Mouse (Mus musculus): ENCODE results near the gene 4930469K13Rik. TPM values are rescaled to one million over a fixed set of nuclear protein-coding genes. Genes with fewer than 3 reads are reported as not detected.
A peak's percentile ranks its signal among the peaks of the same experiment; 100 is the strongest.

4930469K13Rik gene
- total and polyA plus RNA-seq, 3 experiments, result 0.23 to 0.29 TPM; not detected in 1

GRCm38 (mm10) chr11:33928658-33929057 lies 169.7 kb downstream of the 4930469K13Rik start (continued):
- TF ChIP-seq MYC (IDR thresholded peaks at IDR 0.05; ENCODE audit: low read depth, low read length), result no peak
- no peak for TF ChIP-seq ZNF384 (IDR thresholded peaks at IDR 0.05; ENCODE audit: low read depth, low read length)
- no peak for TF ChIP-seq EP300 (IDR thresholded peaks at IDR 0.05; ENCODE audit: low read depth in 1 of 2, low read length in 2 of 2)
- no peak for TF ChIP-seq CHD1 (IDR thresholded peaks at IDR 0.05; ENCODE audit: low read depth, low read length)
- TF ChIP-seq ZKSCAN1 (IDR thresholded peaks at IDR 0.05; ENCODE audit: low read depth, low read length), result no peak
- no peak for TF ChIP-seq NELFE (IDR thresholded peaks at IDR 0.05; ENCODE audit: low read depth, low read length)
- peak; percentile 78 for TF ChIP-seq ZC3H11A (IDR thresholded peaks at IDR 0.05; ENCODE audit: low read depth, low read length)
- TF ChIP-seq MAFK (IDR thresholded peaks at IDR 0.05; ENCODE audit: borderline replicate concordance, low read depth, low read length), result no peak
- TF ChIP-seq ELF1 (IDR thresholded peaks at IDR 0.05; ENCODE audit: low read depth, low read length), result no peak
- TF ChIP-seq SMC3 (IDR thresholded peaks at IDR 0.05; ENCODE audit: low read depth, low read length), result peak; percentile 96
- TF ChIP-seq USF2 (IDR thresholded peaks at IDR 0.05; ENCODE audit: borderline replicate concordance in 1 of 2, insufficient read depth in 1 of 2, low read depth in 1 of 2, low read length in 2 of 2), result no peak
- TF ChIP-seq UBTF (IDR thresholded peaks at IDR 0.05; ENCODE audit: borderline replicate concordance, insufficient read depth, low read depth, low read length), result no peak
- TF ChIP-seq ETS1 (IDR thresholded peaks at IDR 0.05; ENCODE audit: low read depth, low read length), result peak; percentile 46; the same call in 1 of the 2 replicates

GRCm38 (mm10) chr11:33927836-33928235 lies 170.5 kb downstream of the 4930469K13Rik start:
- H3K79me2 ChIP-seq (ENCODE audit: control insufficient read depth, insufficient read depth, low read length, poor library complexity), result no peaks in the 10 kb centered on the region
- H3K27me3 ChIP-seq (ENCODE audit: control insufficient read depth in 1 of 2, insufficient read depth in 2 of 2, low read length in 2 of 2), result no peaks in the 10 kb centered on the region
- H3K4me3 ChIP-seq (ENCODE audit: control insufficient read depth in 1 of 2, insufficient read depth in 1 of 2, low read depth in 2 of 2, low read length in 2 of 2), result no peak overlapping the region
- no peak for TF ChIP-seq CHD1 (IDR thresholded peaks at IDR 0.05; ENCODE audit: low read depth, low read length)
- no peak for TF ChIP-seq BHLHE40 (IDR thresholded peaks at IDR 0.05; ENCODE audit: borderline replicate concordance, low read depth, low read length)
- TF ChIP-seq ZKSCAN1 (IDR thresholded peaks at IDR 0.05; ENCODE audit: low read depth, low read length), result no peak
- no peak for TF ChIP-seq ETS1 (IDR thresholded peaks at IDR 0.05; ENCODE audit: low read depth, low read length)
- no peak for TF ChIP-seq POLR2A (IDR thresholded peaks at IDR 0.05; ENCODE audit: control insufficient read depth in 1 of 2, insufficient read depth in 1 of 2, low read depth in 1 of 2, low read length in 2 of 2, poor library complexity in 1 of 2)
- TF ChIP-seq MYC (IDR thresholded peaks at IDR 0.05; ENCODE audit: low read depth, low read length), result no peak
- TF ChIP-seq E2F4 (IDR thresholded peaks at IDR 0.05; ENCODE audit: borderline replicate concordance, low read depth, low read length), result no peak
- peaks cover 0 to 34% of the 10 kb centered on the region in 2 experiments; a peak in 2 of 4 replicates for H3K36me3 ChIP-seq (ENCODE audit: control insufficient read depth in 1 of 2, insufficient read depth in 2 of 2, low read length in 2 of 2)
- no peak overlapping the region for H3K9ac ChIP-seq (ENCODE audit: control insufficient read depth, low read depth, low read length, poor library complexity, severe bottlenecking)
- no peaks in the 10 kb centered on the region for H3K9me3 ChIP-seq (replicated peaks; ENCODE audit: insufficient read depth, low read length)
- no peak overlapping the region for H3K27ac ChIP-seq (ENCODE audit: control insufficient read depth, low read depth, low read length)
- DNase-seq (ENCODE audit: low read depth, low spot score), result no peak
- peaks cover 31 to 41% of the 10 kb centered on the region in 2 experiments for H3K4me1 ChIP-seq (ENCODE audit: control insufficient read depth in 1 of 2, insufficient read depth in 2 of 2, low read length in 2 of 2)

- Histone ChIP-seq H3K36me3 (ENCODE audit: control insufficient read depth in 1 of 2, insufficient read depth in 2 of 2, low read length in 2 of 2) (peaks cover 0 to 31% of the 10 kb centered on the region in 2 experiments; a peak in 2 of 4 replicates), H3K79me2 (ENCODE audit: control insufficient read depth, insufficient read depth, low read length, poor library complexity) (no peaks in the 10 kb centered on the region), H3K4me3 (ENCODE audit: control insufficient read depth in 1 of 2, insufficient read depth in 1 of 2, low read depth in 2 of 2, low read length in 2 of 2) (no peak overlapping the region), H3K9ac (ENCODE audit: control insufficient read depth, low read depth, low read length, poor library complexity, severe bottlenecking) (no peak overlapping the region; the same call in 1 of the 2 replicates), H3K9me3 (replicated peaks; ENCODE audit: insufficient read depth, low read length) (no peaks in the 10 kb centered on the region), H3K27ac (ENCODE audit: control insufficient read depth, low read depth, low read length) (no peak overlapping the region), H3K27me3 (ENCODE audit: control insufficient read depth in 1 of 2, insufficient read depth in 2 of 2, low read length in 2 of 2) (no peaks in the 10 kb centered on the region), H3K4me1 (ENCODE audit: control insufficient read depth in 1 of 2, insufficient read depth in 2 of 2, low read length in 2 of 2) (peaks cover 27 to 36% of the 10 kb centered on the region in 2 experiments)
- no peak for TF ChIP-seq TAL1 (IDR thresholded peaks at IDR 0.05; ENCODE audit: low read length)
- TF ChIP-seq MXI1 (IDR thresholded peaks at IDR 0.05; ENCODE audit: low read depth, low read length), result no peak
- TF ChIP-seq HCFC1 (IDR thresholded peaks at IDR 0.05; ENCODE audit: low read depth, low read length), result no peak
- TF ChIP-seq POLR2AphosphoS2 (IDR thresholded peaks at IDR 0.05; ENCODE audit: low read length), result no peak
- no peak for TF ChIP-seq CHD1 (IDR thresholded peaks at IDR 0.05; ENCODE audit: low read depth, low read length)
- TF ChIP-seq CTCF (IDR thresholded peaks at IDR 0.05 in 2 of 3, conservative IDR thresholded peaks at IDR 0.05 in 1 of 3; ENCODE audit: control insufficient read depth in 1 of 3, insufficient read depth in 1 of 3, low read depth in 2 of 3, low read length in 3 of 3, poor library complexity in 1 of 3, severe bottlenecking in 1 of 3), result no peak
- peak; percentile 55 for TF ChIP-seq ETS1 (IDR thresholded peaks at IDR 0.05; ENCODE audit: low read depth, low read length)
- TF ChIP-seq UBTF (IDR thresholded peaks at IDR 0.05; ENCODE audit: borderline replicate concordance, insufficient read depth, low read depth, low read length), result no peak
- peak; percentile 65 for DNase-seq (ENCODE audit: low read depth, low spot score)
Observed at GRCm38 (mm10) chr11:33927321-33927720, 171.0 kb downstream of the 4930469K13Rik start.

Measured in MEL (cell line).